Mouse (Mus musculus): Measurements from ENCODE around the gene Syt16.

GRCm38 (mm10) chr12:74093110-74093509 is 95.6 kb downstream of the Syt16 start:
- no peak for TF ChIP-seq CTCF (IDR thresholded peaks at IDR 0.05; ENCODE audit: low read depth)
- TF ChIP-seq EP300 (IDR thresholded peaks at IDR 0.05; ENCODE audit: low read depth): no peak
